Mouse (Mus musculus) cerebellum, postnatal 10 days (tissue): ENCODE measurements at regions not wholly inside any gene's neighbourhood (a gene's known extent, or its start where the extent isn't known, plus 50 kb on each side); places are given as distances from the start of the nearest gene placed in this dataset.
"Not testable (repeated sequence)": the region's sequence is repeated elsewhere in the genome, so short reads cannot be mapped to it uniquely, and the experiment has no call there.

Source experiments
- DNase-seq, 2 experiments: peaks; one replicate each; pipeline ENCODE4 v3.0.0; 2021; ENCODE audit warnings: mixed read lengths in 2 of 2

- DNase-seq = no peak
Measured at GRCm38 (mm10) chr14:86599511-86599910, 541.5 kb downstream of the Diaph3 start.

GRCm38 (mm10) chr14:86588525-86588924, 552.5 kb downstream of the Diaph3 start:
- no peak for DNase-seq

DNA sequence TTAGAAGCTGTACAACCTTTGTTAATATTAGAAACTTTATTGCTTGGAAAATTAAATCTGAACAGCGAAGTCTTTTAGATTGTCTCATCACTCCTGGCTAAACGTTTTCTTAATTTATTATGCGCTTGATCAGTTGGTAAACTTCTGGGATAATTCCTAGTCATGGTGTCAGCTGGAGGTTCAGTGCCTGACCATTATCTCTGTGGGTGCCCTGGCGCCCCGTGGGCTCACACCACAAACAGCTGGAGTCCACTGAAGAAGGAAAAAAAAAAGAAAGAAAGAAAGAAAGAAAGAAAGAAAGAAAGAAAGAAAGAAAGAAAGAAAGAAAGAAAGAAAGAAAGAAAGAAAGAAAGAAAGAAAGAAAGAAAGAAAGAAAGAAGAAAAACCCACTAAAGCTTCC, 555.1 kb downstream of the Diaph3 start:
- not testable (repeated sequence) for DNase-seq

DNA sequence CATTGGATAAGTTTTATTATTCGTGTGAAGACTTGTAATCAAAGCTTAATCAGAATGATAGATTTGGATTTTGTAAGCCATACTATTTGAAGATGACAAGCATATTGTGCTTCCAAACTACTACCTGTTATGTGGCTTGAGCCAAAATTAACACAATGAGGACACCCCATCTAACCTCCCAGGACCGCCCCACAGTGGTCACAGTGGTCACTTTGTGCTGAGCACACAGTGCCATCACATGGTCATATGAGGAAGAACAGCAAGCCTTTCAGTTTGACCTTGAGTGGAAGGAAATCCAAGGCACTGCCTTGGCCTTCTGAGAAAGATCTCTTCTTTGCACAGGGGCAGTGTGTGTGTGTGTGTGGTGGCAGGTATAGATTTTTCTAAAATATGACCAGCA, 578.3 kb downstream of the Diaph3 start:
- DNase-seq = peak; percentile 70

- no peak for DNase-seq
Measured at GRCm38 (mm10) chr14:86537992-86538391, 603.0 kb downstream of the Diaph3 start.

DNA sequence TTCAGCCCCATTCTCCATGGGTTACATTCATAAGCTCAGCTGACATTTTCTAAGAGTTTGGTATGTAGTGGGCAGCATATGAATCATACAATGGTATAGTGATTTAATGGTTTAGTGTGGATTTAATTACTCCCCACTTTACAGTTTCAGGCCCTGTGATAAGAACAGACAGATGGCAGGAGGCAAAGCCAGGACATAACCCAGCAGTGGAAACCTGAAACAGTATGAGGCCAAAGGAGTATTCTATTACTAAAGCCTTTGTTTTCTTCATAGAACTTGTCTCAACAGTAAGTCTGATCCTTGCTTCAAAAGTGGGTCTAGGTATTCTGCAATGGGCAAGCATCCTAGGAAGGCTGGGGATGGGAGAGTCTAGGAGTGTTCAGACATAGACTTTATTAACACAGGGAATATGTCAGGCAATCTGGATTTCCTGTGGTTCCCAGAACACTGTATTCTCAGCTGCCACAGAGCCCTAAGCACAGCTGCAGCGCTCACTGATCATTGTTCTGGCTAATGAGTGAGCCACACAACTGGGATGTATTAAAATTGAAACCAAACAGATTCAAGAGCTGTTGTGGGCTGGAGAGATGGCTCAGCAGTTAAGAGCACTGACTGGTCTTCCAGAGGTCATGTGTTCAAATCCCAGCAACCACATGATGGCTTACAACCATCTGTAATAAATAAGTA, 604.6 kb downstream of the Diaph3 start:
- DNase-seq = no peak

- peak; percentile 78 to 89 for DNase-seq
Measured at GRCm38 (mm10) chr14:86510408-86510807, 630.6 kb downstream of the Diaph3 start.

- DNase-seq = peak; percentile 70 to 77
Measured at GRCm38 (mm10) chr14:86509686-86510085, 631.3 kb downstream of the Diaph3 start.

DNA sequence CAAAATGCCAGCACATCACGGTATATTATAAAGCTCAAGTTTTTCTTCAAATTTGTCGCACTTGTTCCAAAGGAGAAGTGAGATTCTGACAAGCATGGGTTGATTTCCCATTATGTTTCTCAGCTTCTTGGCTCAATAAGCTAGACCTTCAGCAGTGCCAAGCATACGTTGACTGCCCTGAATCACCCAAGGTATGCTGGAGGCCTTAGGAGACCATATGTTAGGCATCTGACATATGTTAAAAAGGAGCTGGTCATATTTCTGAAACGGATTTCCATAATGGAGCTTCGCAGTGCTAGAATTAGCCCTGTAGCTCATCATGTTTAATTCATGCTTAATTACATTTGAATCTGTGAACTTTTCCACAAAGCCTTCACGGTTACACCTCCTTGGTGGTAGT, 634.7 kb downstream of the Diaph3 start:
- DNase-seq = peak; percentile 62 to 71

- peak in 1 of 2 experiments; percentile 37 for DNase-seq
Measured at GRCm38 (mm10) chr14:86490826-86491225, 650.2 kb downstream of the Diaph3 start.

DNA sequence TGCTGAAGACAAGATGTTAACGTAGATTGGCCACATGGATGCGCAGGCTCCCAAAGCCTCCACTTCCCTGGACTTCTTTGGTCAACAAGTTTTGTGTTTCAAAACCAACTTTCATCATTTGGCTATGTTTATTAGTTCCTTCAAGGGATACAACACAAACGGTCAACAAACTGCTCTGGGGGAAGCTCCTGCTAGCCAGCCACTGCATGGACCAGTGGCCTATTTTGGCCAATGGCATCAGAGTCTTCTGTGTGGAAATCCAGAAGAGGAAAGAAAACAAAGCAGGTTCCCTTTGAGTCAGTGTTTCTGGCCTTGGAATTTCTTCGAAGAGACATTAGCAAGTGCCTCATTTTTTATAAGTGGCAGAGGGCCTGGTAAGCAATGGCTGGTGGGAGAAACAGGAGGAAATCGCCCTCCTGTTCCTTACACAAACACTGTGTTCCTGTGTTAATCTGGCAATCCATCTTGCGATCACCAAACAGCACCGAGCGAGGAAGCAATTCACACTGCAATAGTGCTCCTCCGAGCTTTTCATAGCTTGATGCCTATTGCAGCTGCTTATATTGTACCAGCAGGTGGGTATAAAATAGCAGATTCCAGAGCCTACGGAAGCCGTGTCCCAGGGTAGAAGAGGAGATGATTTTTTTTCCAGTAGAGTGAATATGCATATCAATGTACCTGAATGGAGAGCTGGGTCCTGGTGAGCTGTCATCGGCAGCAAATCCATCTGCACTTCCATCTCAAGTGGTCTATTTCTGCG, 651.0 kb downstream of the Diaph3 start:
- DNase-seq = peak; percentile 46 to 56

- peak; percentile 87 to 89 for DNase-seq
Measured at GRCm38 (mm10) chr14:86489044-86489816, 651.8 kb downstream of the Diaph3 start.

DNA sequence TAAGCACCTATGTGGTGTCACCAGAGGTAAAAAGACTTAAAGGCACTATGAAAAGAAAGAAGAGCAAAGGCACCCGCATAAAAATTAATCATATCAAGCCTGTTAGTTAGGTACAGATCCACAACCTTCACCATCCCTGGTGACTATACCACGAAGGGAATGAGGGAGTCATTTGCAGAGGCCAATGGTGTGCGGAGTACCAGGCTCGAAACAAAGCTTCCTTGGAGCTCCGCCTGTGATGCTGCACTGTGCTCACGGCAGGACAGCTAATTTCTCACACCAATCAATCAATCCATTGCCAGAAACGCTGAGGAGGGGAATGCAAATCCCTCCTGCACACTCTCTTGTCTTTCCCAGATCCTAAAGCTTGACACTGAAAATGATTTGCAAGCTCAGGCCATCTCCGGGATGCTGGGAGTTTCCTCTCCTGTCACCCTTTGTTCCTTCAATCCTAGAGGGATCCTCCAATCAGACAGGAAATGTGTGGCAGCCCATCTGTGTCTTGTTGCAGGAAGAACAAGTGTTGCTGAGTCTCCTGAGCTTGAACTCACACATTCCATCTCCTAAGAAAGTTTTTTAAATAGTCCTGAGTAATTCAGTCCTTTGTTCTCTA, 653.6 kb downstream of the Diaph3 start:
- DNase-seq = peak; percentile 32 to 40

- peak; percentile 82 to 89 for DNase-seq
Measured at GRCm38 (mm10) chr14:86484247-86484646, 656.8 kb downstream of the Diaph3 start.

DNA sequence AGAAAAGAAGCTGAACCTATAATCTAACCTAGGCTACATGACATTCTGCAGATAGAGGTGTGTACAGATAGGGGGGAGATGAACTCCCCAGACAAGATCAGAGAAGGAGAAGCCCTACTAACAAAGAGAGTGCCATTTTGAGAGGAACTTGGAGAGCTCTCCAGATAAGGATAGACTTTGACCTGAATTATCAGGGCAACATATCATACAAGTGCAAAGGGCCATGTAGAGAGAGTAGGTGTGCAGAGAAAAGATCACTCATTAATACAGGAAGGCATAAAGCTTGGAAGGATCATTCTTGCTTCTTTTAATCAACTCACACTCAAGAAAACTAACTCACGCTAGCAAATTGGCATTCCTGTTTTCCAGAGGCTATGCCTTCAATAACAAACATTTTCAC, 667.4 kb downstream of the Diaph3 start:
- DNase-seq = no peak

GRCm38 (mm10) chr14:86470462-86470861, 670.6 kb downstream of the Diaph3 start:
- no peak for DNase-seq

DNA sequence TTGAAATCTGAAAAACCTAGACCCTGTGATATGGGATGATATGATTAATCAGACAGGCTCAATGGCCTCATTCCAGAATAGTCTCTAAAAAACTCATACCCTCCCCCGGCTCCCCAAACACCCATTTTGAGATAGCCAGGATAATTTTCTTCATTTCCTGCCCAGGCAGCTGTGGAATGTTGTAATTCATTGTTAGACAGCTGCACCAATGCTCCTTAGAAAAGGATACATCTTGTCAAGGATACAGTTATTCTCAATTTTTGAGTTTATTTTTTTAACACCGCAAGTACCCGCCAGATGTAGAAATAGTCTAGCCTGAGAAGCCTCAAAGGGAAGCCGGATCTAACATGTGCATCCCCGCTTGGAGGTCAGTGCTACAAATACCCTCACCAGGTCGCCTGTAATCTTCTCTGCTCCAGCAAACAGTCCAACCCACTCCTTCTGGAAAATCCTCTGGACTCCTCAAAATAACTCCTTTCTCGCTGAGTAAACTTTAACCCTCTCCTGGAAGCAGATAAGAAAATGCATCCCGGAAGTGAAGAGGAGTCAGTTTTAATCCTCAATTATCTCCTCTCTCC, 673.1 kb downstream of the Diaph3 start:
- no peak for DNase-seq

GRCm38 (mm10) chr14:86463388-86463787, 677.6 kb downstream of the Diaph3 start:
- DNase-seq = peak; percentile 26 to 37

DNA sequence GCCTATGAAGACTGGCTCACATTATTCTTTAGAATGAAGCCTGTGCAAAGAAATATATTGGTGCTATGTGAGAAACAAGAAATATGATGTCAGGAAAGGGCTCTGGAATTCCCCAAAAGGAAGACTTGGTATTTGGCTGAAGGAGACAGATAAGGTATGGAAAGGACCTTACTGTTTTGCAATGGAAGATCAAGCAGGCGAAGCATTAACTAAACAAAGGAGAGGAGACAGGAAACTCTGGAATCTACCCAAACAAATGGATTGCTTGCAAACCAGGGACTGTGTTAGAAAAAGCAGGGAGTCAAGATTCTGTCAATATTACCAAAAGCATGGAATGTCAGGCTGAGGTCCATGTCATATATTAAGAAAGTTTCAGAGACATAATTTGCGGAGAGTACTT, 687.9 kb downstream of the Diaph3 start:
- DNase-seq = no peak

GRCm38 (mm10) chr14:86450616-86451015, 690.4 kb downstream of the Diaph3 start:
- no peak for DNase-seq

DNA sequence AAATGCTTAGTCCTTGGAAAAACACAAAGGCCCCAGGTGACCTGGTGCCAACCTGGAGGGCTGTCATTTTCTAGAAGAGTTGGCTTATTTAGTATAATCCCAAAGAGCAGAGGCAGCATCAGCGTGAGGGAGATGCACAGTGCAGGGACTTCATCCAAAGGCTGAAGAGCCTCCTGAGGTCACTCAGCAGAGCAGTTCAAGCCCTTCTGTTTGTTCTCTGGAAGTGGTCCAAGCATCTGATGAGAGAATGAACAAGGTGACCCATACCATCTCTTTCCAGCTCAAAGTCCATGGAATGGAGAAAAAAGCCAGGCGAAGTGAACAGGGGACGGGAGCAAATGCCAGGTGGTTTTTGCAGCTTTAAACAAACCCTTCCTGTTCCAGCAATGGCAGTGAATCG, 695.9 kb downstream of the Diaph3 start:
- DNase-seq = peak; percentile 77 to 83
